Comparison of ENCODE assay signal across 8 mouse cellular contexts in genomic region chr17:34028501-34029149, GRCm38 (mm10). TPM values are rescaled to one million over a fixed set of nuclear protein-coding genes. Genes with fewer than 3 reads are reported as not detected.
DNase-seq lines count a peak whose midpoint lies in the region; ATAC-seq lines count a peak whose summit lies in the region.

No protein-coding gene starts in this region.

- no peak overlapping the region for H3K4me3 ChIP-seq in intestine, embryonic 14.5 days (ENCODE audit: low read depth, low read length)
- peak overlapping the region; percentile 87 for H3K4me3 ChIP-seq in neural tube, embryonic 13.5 days

- H3K27ac ChIP-seq in intestine, embryonic 14.5 days (ENCODE audit: low read depth), result peak overlapping the region; percentile 66; the same call in 1 of the 2 replicates
- H3K27ac ChIP-seq in neural tube, embryonic 13.5 days (replicated peaks), result peak overlapping the region; percentile 99

- H3K4me1 ChIP-seq in intestine, embryonic 14.5 days (replicated peaks; ENCODE audit: control insufficient read depth, insufficient read depth, low read length), result peaks cover 56% of the 10 kb centered on the region
- peaks cover 78% of the 10 kb centered on the region for H3K4me1 ChIP-seq in neural tube, embryonic 13.5 days (replicated peaks)

- H3K27me3 ChIP-seq in intestine, embryonic 14.5 days (replicated peaks; ENCODE audit: control insufficient read depth, insufficient read depth, low read length), result no peaks in the 10 kb centered on the region
- H3K27me3 ChIP-seq in neural tube, embryonic 13.5 days, result no peaks in the 10 kb centered on the region

- intact Hi-C loops in left cerebral cortex, postnatal 36 days (cut with DNase I), result no loop called here

- no peak for ATAC-seq in intestine, embryonic 14.5 days (replicated peaks; ENCODE audit: low FRiP score, low TSS enrichment, low read depth)
- ATAC-seq in neural tube, embryonic 13.5 days (ENCODE audit: low read depth), result no peak

- DNase-seq in cerebellum, adult 11-12 months, result peak; percentile 61
- DNase-seq in cerebellum, postnatal 36 days, result no peak
- DNase-seq in ovary, postnatal 36 days (ENCODE audit: low spot score), result peak; percentile 19
- DNase-seq in ovary, adult 18-20 months (ENCODE audit: low spot score), result no peak
- no peak for DNase-seq in intestine, embryonic 14.5 days (ENCODE audit: low spot score)
- DNase-seq in left cerebral cortex, postnatal 36 days (ENCODE audit: low spot score in 2 of 2), result no peak
- DNase-seq in urinary bladder, postnatal 36 days (ENCODE audit: low spot score in 2 of 2), result no peak

- peaks cover 22% of the 10 kb centered on the region for H3K36me3 ChIP-seq in intestine, embryonic 14.5 days (ENCODE audit: control insufficient read depth, insufficient read depth, low read length)
- H3K36me3 ChIP-seq in neural tube, embryonic 13.5 days, result peaks cover 22% of the 10 kb centered on the region

- H3K9ac ChIP-seq in intestine, embryonic 14.5 days (ENCODE audit: low read length), result no peak overlapping the region
- H3K9ac ChIP-seq in neural tube, embryonic 13.5 days, result peak overlapping the region; percentile 96

- WGBS in intestine, embryonic 14.5 days, result 79% methylated on average over 17 of the region's 17 CpGs
- 49% methylated on average over 17 of the region's 17 CpGs for WGBS in neural tube, embryonic 13.5 days

- H3K4me2 ChIP-seq in intestine, embryonic 14.5 days (ENCODE audit: low read length), result peak overlapping the region; percentile 71
- peak overlapping the region; percentile 100 for H3K4me2 ChIP-seq in neural tube, embryonic 13.5 days

- H3K9me3 ChIP-seq in intestine, embryonic 14.5 days (ENCODE audit: control insufficient read depth, low read length), result no peaks in the 10 kb centered on the region
- no peaks in the 10 kb centered on the region for H3K9me3 ChIP-seq in neural tube, embryonic 13.5 days

RNA-seq across cellular contexts. Expression of gene H2-Ke6, which starts 0.8 kb away (rescaled TPM):
- polyA plus RNA-seq in intestine, embryonic 14.5 days (2014; fragmentation: Nextera tagmentation; extraction: Ambion mirVana), result 49.7 and 53.6 TPM in 2 replicates
- 61.7 and 65.0 TPM in 2 replicates for polyA plus RNA-seq in neural tube, embryonic 13.5 days (2015; fragmentation: Nextera tagmentation; extraction: Ambion mirVana)
- total RNA-seq in left cerebral cortex, postnatal 36 days (2021), result 10 to 100 TPM; 35.7 to 36.6 TPM

RNA-seq across cellular contexts. Expression of gene Slc39a7, which starts 2.9 kb away (rescaled TPM):
- polyA plus RNA-seq in intestine, embryonic 14.5 days (2014; fragmentation: Nextera tagmentation; extraction: Ambion mirVana), result 86.4 and 89.5 TPM in 2 replicates
- polyA plus RNA-seq in neural tube, embryonic 13.5 days (2015; fragmentation: Nextera tagmentation; extraction: Ambion mirVana), result 158 and 161 TPM in 2 replicates
- total RNA-seq in left cerebral cortex, postnatal 36 days (2021), result 100 to 1,000 TPM; 101 to 105 TPM

RNA-seq across cellular contexts. Expression of gene Rxrb, which starts 3.0 kb away (rescaled TPM):
- polyA plus RNA-seq in intestine, embryonic 14.5 days (2014; fragmentation: Nextera tagmentation; extraction: Ambion mirVana), result 21.5 and 28.5 TPM in 2 replicates
- polyA plus RNA-seq in neural tube, embryonic 13.5 days (2015; fragmentation: Nextera tagmentation; extraction: Ambion mirVana), result 57.4 and 57.5 TPM in 2 replicates
- 10 to 100 TPM; 81.9 to 87.8 TPM for total RNA-seq in left cerebral cortex, postnatal 36 days (2021)

RNA-seq across cellular contexts. Expression of gene Ring1, which starts 4.1 kb away (rescaled TPM):
- 4.4 and 5.9 TPM in 2 replicates for polyA plus RNA-seq in intestine, embryonic 14.5 days (2014; fragmentation: Nextera tagmentation; extraction: Ambion mirVana)
- polyA plus RNA-seq in neural tube, embryonic 13.5 days (2015; fragmentation: Nextera tagmentation; extraction: Ambion mirVana), result 19.3 and 22.4 TPM in 2 replicates
- 10 to 100 TPM; 33.5 to 35.9 TPM for total RNA-seq in left cerebral cortex, postnatal 36 days (2021)

RNA-seq across cellular contexts. Expression of gene Col11a2, which starts 10.6 kb away (rescaled TPM):
- 0.44 and 0.66 TPM in 2 replicates for polyA plus RNA-seq in intestine, embryonic 14.5 days (2014; fragmentation: Nextera tagmentation; extraction: Ambion mirVana)
- polyA plus RNA-seq in neural tube, embryonic 13.5 days (2015; fragmentation: Nextera tagmentation; extraction: Ambion mirVana), result 4.5 and 4.7 TPM in 2 replicates
- 10 to 100 TPM; 15.1 to 16.3 TPM for total RNA-seq in left cerebral cortex, postnatal 36 days (2021)

Comparison
In these comparisons a context has a peak if more than half of its experiments do, and no peak if none do; other contexts are left out.
1. DNase-seq: peak in cerebellum, adult 11-12 months (single experiment) and ovary, postnatal 36 days (single experiment); none in cerebellum, postnatal 36 days (0 of 2), ovary, adult 18-20 months (single experiment), intestine, embryonic 14.5 days (single experiment), left cerebral cortex, postnatal 36 days (0 of 2) and urinary bladder, postnatal 36 days (0 of 2).